Mouse (Mus musculus): Measurements from ENCODE around the gene Fam192a.

Gene Fam192a

GRCm38 (mm10) chr8:94601607-94602385 lies at the start of gene Fam192a, which contains the start of gene Rspry1:
Gene Fam192a (minus strand): TSS chr8:94601997.
Gene Rspry1 (plus strand): TSS chr8:94601937.
- peak; percentile 100 for DNase-seq (ENCODE audit: low spot score in 2 of 2)

- no peak for DNase-seq (ENCODE audit: low spot score in 2 of 2)
Measured at GRCm38 (mm10) chr8:94649496-94649895, 47.7 kb upstream of the Fam192a start.

GRCm38 (mm10) chr8:94646165-94646564 lies 44.4 kb upstream of the Fam192a start:
- DNase-seq (ENCODE audit: low spot score in 2 of 2) = peak in 1 of 2 experiments; percentile 17

GRCm38 (mm10) chr8:94645202-94645601 lies 43.4 kb upstream of the Fam192a start:
- no peak for DNase-seq (ENCODE audit: low spot score in 2 of 2)

- no peak for DNase-seq (ENCODE audit: low spot score in 2 of 2)
Measured at GRCm38 (mm10) chr8:94641938-94642337, 40.1 kb upstream of the Fam192a start.

- DNase-seq (ENCODE audit: low spot score in 2 of 2) = no peak
Measured at GRCm38 (mm10) chr8:94641183-94641582, 39.4 kb upstream of the Fam192a start.

GRCm38 (mm10) chr8:94634211-94634610 lies 32.4 kb upstream of the Fam192a start:
- DNase-seq (ENCODE audit: low spot score in 2 of 2) = no peak

- DNase-seq (ENCODE audit: low spot score in 2 of 2) = no peak
Measured at GRCm38 (mm10) chr8:94633564-94634194, 31.9 kb upstream of the Fam192a start.

GRCm38 (mm10) chr8:94624885-94625284 lies 23.1 kb upstream of the Fam192a start:
- DNase-seq (ENCODE audit: low spot score in 2 of 2) = no peak

- DNase-seq (ENCODE audit: low spot score in 2 of 2) = no peak
Measured at GRCm38 (mm10) chr8:94607064-94607463, 5.3 kb upstream of the Fam192a start.

- no peak for DNase-seq (ENCODE audit: low spot score in 2 of 2)
Measured at GRCm38 (mm10) chr8:94604030-94604429, 2.2 kb upstream of the Fam192a start.

GRCm38 (mm10) chr8:94602471-94603131 lies 804 bp upstream of the Fam192a start:
- peak in 1 of 2 experiments; percentile 16 for DNase-seq (ENCODE audit: low spot score in 2 of 2)

- DNase-seq (ENCODE audit: low spot score in 2 of 2) = no peak
Measured at GRCm38 (mm10) chr8:94601034-94601606, 677 bp downstream of the Fam192a start.

GRCm38 (mm10) chr8:94600478-94600877 lies 1.3 kb downstream of the Fam192a start:
- no peak for DNase-seq (ENCODE audit: low spot score in 2 of 2)

- DNase-seq (ENCODE audit: low spot score in 2 of 2) = no peak
Measured at GRCm38 (mm10) chr8:94594211-94594610, 7.6 kb downstream of the Fam192a start.

GRCm38 (mm10) chr8:94591691-94592090 lies 10.1 kb downstream of the Fam192a start:
- no peak for DNase-seq (ENCODE audit: low spot score in 2 of 2)

GRCm38 (mm10) chr8:94584238-94584817 lies 17.5 kb downstream of the Fam192a start:
- DNase-seq (ENCODE audit: low spot score in 2 of 2) = peak; percentile 73 to 75

- no peak for DNase-seq (ENCODE audit: low spot score in 2 of 2)
Measured at GRCm38 (mm10) chr8:94582569-94582968, 19.2 kb downstream of the Fam192a start.

GRCm38 (mm10) chr8:94581820-94582483 lies 19.8 kb downstream of the Fam192a start:
- DNase-seq (ENCODE audit: low spot score in 2 of 2) = no peak

GRCm38 (mm10) chr8:94575148-94575547 lies 26.6 kb downstream of the Fam192a start:
- DNase-seq (ENCODE audit: low spot score in 2 of 2) = no peak

Measured in right cerebral cortex, adult 2 months (tissue).